Mouse (Mus musculus): ENCODE measurements at regions not wholly inside any gene's neighbourhood (a gene's known extent, or its start where the extent isn't known, plus 50 kb on each side); places are given as distances from the start of the nearest gene placed in this dataset.

GRCm38 (mm10) chr1:51529653-51530052, 51.4 kb upstream of the Nabp1 start:
- DNase-seq = no peak

GRCm38 (mm10) chr1:51528671-51529070, 50.4 kb upstream of the Nabp1 start:
- DNase-seq = no peak

Measured in retina, postnatal 1 day (tissue).